Mouse (Mus musculus) NIH3T3 (cell line): ENCODE results near the gene Spata45.
"Not testable (repeated sequence)": the region's sequence is repeated elsewhere in the genome, so short reads cannot be mapped to it uniquely, and the experiment has no call there.

Source experiments
- DNase-seq: peaks from one replicate; pipeline ENCODE4 v3.0.0-alpha.2; 2012; ENCODE audit warnings: low read depth

The Spata45 gene

DNA sequence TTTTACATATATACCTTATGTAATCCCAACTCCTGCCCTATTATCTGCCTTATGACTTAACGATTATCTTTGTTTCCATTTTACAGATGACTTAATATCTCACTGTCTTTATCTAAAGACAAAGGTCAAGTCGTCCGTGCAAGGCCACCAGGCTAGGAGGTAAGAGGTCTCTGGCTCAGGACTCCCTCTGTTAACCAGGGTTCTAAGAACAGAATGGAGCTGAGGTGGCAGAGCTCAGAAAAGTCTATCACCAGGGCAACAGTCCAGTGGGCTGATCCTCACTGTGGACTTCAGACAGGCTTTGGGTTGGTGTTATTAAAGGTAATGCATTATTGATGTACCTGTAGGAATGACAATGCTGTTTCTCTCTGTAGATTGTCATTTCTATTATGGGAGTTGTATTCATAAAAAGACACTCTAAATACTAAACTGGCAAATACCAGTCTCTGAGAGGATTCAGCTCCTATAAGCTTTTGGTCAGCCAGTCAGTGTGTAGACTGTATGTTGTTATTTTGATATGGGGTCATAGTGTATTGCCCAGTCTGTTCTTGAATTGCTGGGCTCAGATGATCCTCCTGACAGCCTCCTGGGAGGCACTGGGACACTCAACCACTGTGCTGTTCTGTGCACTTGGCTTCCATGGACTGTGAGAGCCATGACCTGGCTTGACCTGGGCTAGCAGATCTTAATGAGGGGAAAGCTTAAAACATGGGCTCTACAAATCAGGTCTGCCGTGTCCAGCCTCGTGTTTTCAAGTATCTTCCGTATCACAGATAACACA is at the start of gene Spata45:
Gene Spata45, plus strand, starts transcription at position 86 of the 781 bp plus-strand sequence.
- no peak for DNase-seq

DNA sequence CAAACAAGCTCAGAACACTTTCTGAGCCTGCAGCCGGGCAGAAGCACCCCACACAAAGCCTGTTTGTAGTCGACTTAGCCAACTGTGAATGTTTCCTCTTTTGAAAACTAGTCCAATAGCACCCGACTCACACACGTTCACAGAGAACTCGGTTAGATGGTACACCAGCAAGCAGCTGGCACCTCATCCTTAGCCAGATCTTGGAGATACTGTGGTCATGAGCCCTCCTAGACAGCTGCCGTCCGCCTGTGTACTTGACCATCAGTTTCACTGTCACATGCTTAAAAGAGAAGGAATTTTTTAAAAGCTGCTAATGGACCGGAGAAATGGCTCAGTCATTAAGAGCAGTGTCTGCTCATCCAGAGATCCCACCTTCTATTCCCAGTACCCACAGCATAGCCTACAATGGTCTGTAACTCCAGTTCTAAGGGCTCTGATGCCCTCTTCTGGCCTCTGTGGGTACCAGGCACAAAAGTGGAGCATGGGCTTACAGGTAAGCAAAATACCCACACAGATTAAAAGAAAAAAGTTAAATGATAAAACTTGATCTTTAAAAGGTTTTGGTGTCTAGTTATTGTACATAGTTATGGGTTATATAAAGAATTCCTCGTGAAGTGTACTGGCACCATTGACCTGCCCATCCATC is 46.9 kb upstream of the Spata45 start:
- no peak for DNase-seq

DNA sequence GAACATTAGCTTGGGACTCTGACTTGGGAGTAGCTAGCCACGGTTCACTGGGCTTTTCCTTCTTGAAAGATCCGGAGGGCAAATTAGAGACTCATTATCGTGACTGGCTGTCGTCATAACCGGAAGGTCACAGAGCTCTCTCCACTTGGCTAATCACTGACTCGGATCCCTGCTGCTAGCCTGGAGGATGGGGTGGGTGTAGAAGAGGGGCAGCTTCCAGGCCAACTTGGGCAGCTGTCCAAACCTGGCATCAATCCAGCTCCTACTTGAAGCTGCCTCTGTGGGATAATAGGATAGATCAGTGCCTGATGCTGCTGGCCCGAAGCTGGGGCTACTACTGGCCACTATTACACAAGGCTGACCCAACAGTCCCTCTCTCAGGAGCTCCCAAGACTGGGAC is 40.9 kb upstream of the Spata45 start:
- DNase-seq = peak; percentile 57

- DNase-seq = peak; percentile 37
Measured at GRCm38 (mm10) chr1:190996346-190996877, 40.0 kb upstream of the Spata45 start.

- DNase-seq = peak; percentile 26
Measured at GRCm38 (mm10) chr1:190998027-190998426, 38.4 kb upstream of the Spata45 start.

DNA sequence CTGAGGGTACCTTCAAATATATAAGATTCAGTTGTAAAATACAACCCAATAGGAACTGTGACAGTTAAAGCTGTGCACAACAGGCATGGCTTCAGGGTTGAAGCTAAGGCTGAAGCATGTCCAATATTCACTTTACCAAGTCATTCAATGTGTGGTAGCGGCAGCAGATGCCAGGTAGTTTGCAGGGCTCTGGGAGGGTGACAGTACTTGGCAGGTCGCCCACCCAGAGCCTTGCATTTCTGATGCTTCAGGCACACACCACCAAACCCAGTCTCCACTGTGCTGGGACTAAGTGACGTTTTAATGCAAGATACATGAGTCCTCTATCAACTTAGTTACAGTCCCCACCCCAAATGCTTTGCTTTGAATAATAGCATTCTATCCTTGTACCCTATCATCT is 35.8 kb upstream of the Spata45 start:
- no peak for DNase-seq

GRCm38 (mm10) chr1:191002201-191002600 is 34.2 kb upstream of the Spata45 start:
- DNase-seq = peak; percentile 45

- DNase-seq = peak; percentile 36
Measured at GRCm38 (mm10) chr1:191008707-191009106, 27.7 kb upstream of the Spata45 start.

- no peak for DNase-seq
Measured at GRCm38 (mm10) chr1:191014271-191014670, 22.2 kb upstream of the Spata45 start.

GRCm38 (mm10) chr1:191019803-191020202 is 16.6 kb upstream of the Spata45 start:
- no peak for DNase-seq

DNA sequence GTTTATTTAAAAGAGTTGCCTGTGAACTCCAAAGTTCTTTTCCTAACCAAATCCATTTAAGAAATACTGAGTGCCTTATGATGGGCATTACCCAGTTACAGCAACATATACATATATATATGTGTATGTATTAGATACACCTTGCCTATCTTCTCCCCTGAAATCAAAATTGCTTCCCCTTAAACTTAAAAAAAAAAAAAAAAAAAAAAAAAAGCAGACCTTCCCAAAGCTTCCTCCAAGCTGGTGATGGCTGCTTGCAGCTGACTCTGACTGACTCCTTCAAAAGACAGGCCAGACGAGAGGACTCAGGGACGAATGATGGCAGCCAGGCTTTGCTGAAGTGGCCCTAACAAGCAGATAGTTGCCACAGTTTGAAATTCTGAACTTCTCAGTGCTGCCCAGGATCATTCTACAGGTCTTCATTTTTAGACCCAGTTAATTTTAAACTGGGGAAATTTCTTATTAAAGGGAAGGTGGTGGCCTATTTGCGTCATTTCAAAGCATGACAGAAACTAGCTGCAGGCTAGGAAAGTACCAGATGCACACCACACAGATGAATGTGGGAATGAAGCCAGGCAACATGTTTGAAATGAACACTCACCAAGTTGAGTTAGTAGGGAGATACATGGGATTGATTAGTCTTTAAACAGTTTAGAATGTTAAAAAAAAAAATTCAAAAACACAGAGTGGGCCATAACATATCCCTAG is 16.1 kb upstream of the Spata45 start:
- DNase-seq = peak; percentile 54

- no peak for DNase-seq
Measured at GRCm38 (mm10) chr1:191021016-191021415, 15.4 kb upstream of the Spata45 start.

DNA sequence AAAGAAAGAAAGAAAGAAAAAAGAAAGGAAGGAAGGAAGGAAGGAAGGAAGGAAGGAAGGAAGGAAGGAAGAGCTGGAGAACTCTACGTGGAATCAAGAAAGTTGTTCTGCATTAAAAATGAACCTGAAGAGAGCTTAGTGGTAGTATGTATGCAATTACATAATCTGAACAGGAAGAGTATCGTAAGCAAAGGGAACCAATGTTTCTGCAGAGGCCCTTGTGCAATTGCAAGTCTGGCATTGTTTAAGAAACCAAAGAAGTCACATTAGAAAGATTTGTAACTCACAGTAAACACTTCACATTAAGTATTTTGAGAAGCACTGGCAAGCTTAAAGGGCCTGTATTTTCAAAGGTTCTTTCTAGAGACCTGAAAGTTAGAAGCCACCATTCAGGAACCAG is 13.3 kb upstream of the Spata45 start:
- peak; percentile 40 for DNase-seq

- not testable (repeated sequence) for DNase-seq
Measured at GRCm38 (mm10) chr1:191023806-191024205, 12.6 kb upstream of the Spata45 start.

DNA sequence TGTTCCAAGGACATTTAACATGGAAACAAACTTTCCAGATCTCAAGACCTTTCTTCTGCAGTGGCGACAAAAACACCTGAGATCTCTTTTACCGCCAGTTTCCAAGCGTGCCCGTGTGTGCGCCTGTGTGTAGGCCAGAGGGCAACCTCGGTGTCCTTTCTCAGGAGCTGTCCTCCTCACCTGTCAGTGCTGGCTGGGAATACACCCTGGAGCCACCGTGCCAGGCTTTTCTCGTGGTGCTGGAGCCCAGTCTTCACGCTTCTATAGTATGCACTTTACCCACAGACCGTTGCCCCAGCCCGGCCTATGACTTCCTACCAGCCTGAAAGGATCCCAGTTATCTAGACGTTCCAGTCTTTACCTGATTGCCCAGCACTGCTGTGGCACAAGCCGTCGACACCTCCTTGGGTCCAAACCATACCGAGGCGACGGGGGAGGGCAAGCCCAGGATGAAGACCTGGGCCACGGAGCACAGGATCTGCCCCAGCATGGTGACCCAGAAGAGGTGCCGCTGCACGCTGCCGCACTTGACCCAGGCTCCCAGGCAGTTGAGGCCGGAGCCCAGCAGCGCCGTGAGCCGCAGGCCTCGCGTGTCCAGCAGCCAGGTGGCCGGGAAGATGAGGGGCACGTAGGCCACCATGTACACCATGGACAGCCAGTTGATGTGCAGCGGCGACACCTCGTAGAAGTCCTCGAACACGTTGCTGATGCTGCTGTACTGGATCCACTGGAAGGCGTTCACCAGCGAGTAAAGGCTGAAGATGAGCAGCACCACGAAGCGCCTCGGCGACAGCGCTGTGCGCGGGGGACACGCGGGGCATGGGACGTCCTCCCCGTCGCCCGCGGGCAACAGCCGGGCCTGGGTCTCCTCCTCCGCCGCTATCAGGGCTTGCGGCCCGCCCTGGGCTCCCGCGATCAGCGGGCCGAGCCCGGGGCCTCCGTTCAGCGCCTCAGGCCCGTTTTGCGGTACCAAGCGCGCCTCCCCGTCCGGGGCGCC is 11.1 kb upstream of the Spata45 start:
- DNase-seq = peak; percentile 43

- DNase-seq = peak; percentile 100
Measured at GRCm38 (mm10) chr1:191026021-191026713, 10.3 kb upstream of the Spata45 start, which contains the start of gene Flvcr1. Gene Flvcr1, minus strand, starts transcription at chr1:191026158.

GRCm38 (mm10) chr1:191030182-191030581 is 6.3 kb upstream of the Spata45 start:
- peak; percentile 27 for DNase-seq

- DNase-seq = peak; percentile 82
Measured at GRCm38 (mm10) chr1:191030922-191031425, 5.5 kb upstream of the Spata45 start.

DNA sequence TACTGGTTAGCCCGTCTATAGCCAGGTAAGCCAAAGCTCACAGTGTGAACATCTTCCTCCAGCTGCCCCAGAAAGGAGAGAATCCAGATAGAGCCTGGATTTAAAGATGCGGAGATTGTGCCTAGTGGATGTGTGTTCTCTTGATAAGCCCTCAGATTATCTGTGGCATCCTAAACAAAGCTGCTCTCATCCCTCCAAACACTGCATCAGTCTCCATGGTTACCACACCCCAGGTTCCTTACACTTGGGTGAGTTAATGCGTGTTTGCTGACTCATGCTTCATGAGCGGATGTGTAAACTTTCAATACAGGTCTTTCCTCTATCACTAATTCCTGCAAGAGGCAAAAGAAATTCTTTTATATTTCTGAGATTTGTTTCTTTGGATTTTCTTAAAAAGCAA is 790 bp upstream of the Spata45 start:
- DNase-seq = peak; percentile 64

- no peak for DNase-seq
Measured at GRCm38 (mm10) chr1:191037999-191038398, 1.6 kb downstream of the Spata45 start.
